Mouse (Mus musculus): ENCODE data around the gene Entpd3. TPM values are rescaled to one million over a fixed set of nuclear protein-coding genes. Genes with fewer than 3 reads are reported as not detected.

Gene Entpd3
- polyA plus RNA-seq, 1 experiment, result 0.06 TPM

GRCm38 (mm10) chr9:120541411-120541810 is 1.8 kb downstream of the Entpd3 start:
- TF ChIP-seq POLR2A (IDR thresholded peaks at IDR 0.05; ENCODE audit: control insufficient read depth, low read depth, low read length) (no peak), CTCF (IDR thresholded peaks at IDR 0.05; ENCODE audit: control insufficient read depth, insufficient read depth, insufficient replicate concordance, low read depth, low read length) (no peak)
- Histone ChIP-seq H3K27me3 (ENCODE audit: control insufficient read depth, insufficient read depth, low read length) (no peaks in the 10 kb centered on the region), H3K27ac (ENCODE audit: control insufficient read depth, insufficient read depth, low read depth, low read length) (no peak overlapping the region), H3K4me1 (ENCODE audit: control insufficient read depth, insufficient read depth, low read length) (peaks cover 6% of the 10 kb centered on the region; the same call in 1 of the 2 replicates), H3K36me3 (ENCODE audit: control insufficient read depth, insufficient read depth, low read length) (no peaks in the 10 kb centered on the region), H3K4me3 (ENCODE audit: control insufficient read depth, low read depth, low read length) (no peak overlapping the region)

DNA sequence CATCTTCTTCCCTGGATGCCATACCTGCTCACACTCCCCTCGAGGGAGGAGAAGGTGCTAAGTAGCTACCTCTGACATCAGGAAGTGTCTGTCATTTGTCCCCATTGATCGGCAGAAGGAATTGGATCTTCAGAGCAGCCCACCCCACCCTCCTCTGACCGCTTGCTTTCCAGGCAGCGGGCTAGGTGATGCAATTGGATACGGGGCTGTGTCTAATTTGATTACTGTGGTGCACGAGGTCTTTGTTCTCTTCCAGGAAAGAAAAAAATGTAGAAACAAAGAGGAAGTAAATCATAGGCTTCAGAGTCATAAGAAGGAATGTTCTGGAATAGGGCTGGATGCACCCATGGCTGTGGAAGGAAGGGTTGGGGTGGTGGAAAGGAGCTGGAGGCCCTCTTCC is 2.6 kb downstream of the Entpd3 start:
- TF ChIP-seq CTCF (IDR thresholded peaks at IDR 0.05; ENCODE audit: control insufficient read depth, insufficient read depth, insufficient replicate concordance, low read depth, low read length) (no peak), POLR2A (IDR thresholded peaks at IDR 0.05; ENCODE audit: control insufficient read depth, low read depth, low read length) (no peak)
- peaks cover 6% of the 10 kb centered on the region; the same call in 1 of the 2 replicates for H3K4me1 ChIP-seq (ENCODE audit: control insufficient read depth, insufficient read depth, low read length)
- H3K36me3 ChIP-seq (ENCODE audit: control insufficient read depth, insufficient read depth, low read length), result no peaks in the 10 kb centered on the region
- H3K4me3 ChIP-seq (ENCODE audit: control insufficient read depth, low read depth, low read length), result no peak overlapping the region
- no peaks in the 10 kb centered on the region for H3K27me3 ChIP-seq (ENCODE audit: control insufficient read depth, insufficient read depth, low read length)
- H3K27ac ChIP-seq (ENCODE audit: control insufficient read depth, insufficient read depth, low read depth, low read length), result no peak overlapping the region

- TF ChIP-seq CTCF (IDR thresholded peaks at IDR 0.05; ENCODE audit: control insufficient read depth, insufficient read depth, insufficient replicate concordance, low read depth, low read length), result no peak
- no peak for TF ChIP-seq POLR2A (IDR thresholded peaks at IDR 0.05; ENCODE audit: control insufficient read depth, low read depth, low read length)
- no peak overlapping the region for H3K27ac ChIP-seq (ENCODE audit: control insufficient read depth, insufficient read depth, low read depth, low read length)
- no peak overlapping the region for H3K4me3 ChIP-seq (ENCODE audit: control insufficient read depth, low read depth, low read length)
- no peaks in the 10 kb centered on the region for H3K36me3 ChIP-seq (ENCODE audit: control insufficient read depth, insufficient read depth, low read length)
- no peaks in the 10 kb centered on the region for H3K27me3 ChIP-seq (ENCODE audit: control insufficient read depth, insufficient read depth, low read length)
- no peaks in the 10 kb centered on the region for H3K4me1 ChIP-seq (ENCODE audit: control insufficient read depth, insufficient read depth, low read length)
Measured at GRCm38 (mm10) chr9:120545994-120546393, 6.4 kb downstream of the Entpd3 start.

- Histone ChIP-seq H3K4me3 (ENCODE audit: control insufficient read depth, low read depth, low read length) (no peak overlapping the region), H3K4me1 (ENCODE audit: control insufficient read depth, insufficient read depth, low read length) (no peaks in the 10 kb centered on the region), H3K36me3 (ENCODE audit: control insufficient read depth, insufficient read depth, low read length) (no peaks in the 10 kb centered on the region), H3K27me3 (ENCODE audit: control insufficient read depth, insufficient read depth, low read length) (no peaks in the 10 kb centered on the region), H3K27ac (ENCODE audit: control insufficient read depth, insufficient read depth, low read depth, low read length) (no peak overlapping the region)
- TF ChIP-seq POLR2A (IDR thresholded peaks at IDR 0.05; ENCODE audit: control insufficient read depth, low read depth, low read length) (no peak), CTCF (IDR thresholded peaks at IDR 0.05; ENCODE audit: control insufficient read depth, insufficient read depth, insufficient replicate concordance, low read depth, low read length) (no peak)
Measured at GRCm38 (mm10) chr9:120546482-120546881, 6.9 kb downstream of the Entpd3 start.

- Histone ChIP-seq H3K4me3 (ENCODE audit: control insufficient read depth, low read depth, low read length) (no peak overlapping the region), H3K27ac (ENCODE audit: control insufficient read depth, insufficient read depth, low read depth, low read length) (no peak overlapping the region), H3K36me3 (ENCODE audit: control insufficient read depth, insufficient read depth, low read length) (no peaks in the 10 kb centered on the region), H3K4me1 (ENCODE audit: control insufficient read depth, insufficient read depth, low read length) (no peaks in the 10 kb centered on the region), H3K27me3 (ENCODE audit: control insufficient read depth, insufficient read depth, low read length) (no peaks in the 10 kb centered on the region)
- no peak for TF ChIP-seq POLR2A (IDR thresholded peaks at IDR 0.05; ENCODE audit: control insufficient read depth, low read depth, low read length)
- TF ChIP-seq CTCF (IDR thresholded peaks at IDR 0.05; ENCODE audit: control insufficient read depth, insufficient read depth, insufficient replicate concordance, low read depth, low read length), result no peak
Measured at GRCm38 (mm10) chr9:120547026-120547668, 7.5 kb downstream of the Entpd3 start.

GRCm38 (mm10) chr9:120550778-120551177 is 11.2 kb downstream of the Entpd3 start:
- Histone ChIP-seq H3K4me3 (ENCODE audit: control insufficient read depth, low read depth, low read length) (no peak overlapping the region), H3K27ac (ENCODE audit: control insufficient read depth, insufficient read depth, low read depth, low read length) (no peak overlapping the region)

GRCm38 (mm10) chr9:120563590-120563989 is 24.0 kb downstream of the Entpd3 start:
- Histone ChIP-seq H3K36me3 (ENCODE audit: control insufficient read depth, insufficient read depth, low read length) (no peaks in the 10 kb centered on the region), H3K4me3 (ENCODE audit: control insufficient read depth, low read depth, low read length) (no peak overlapping the region), H3K27ac (ENCODE audit: control insufficient read depth, insufficient read depth, low read depth, low read length) (no peak overlapping the region), H3K27me3 (ENCODE audit: control insufficient read depth, insufficient read depth, low read length) (no peaks in the 10 kb centered on the region), H3K4me1 (ENCODE audit: control insufficient read depth, insufficient read depth, low read length) (no peaks in the 10 kb centered on the region)
- TF ChIP-seq CTCF (IDR thresholded peaks at IDR 0.05; ENCODE audit: control insufficient read depth, insufficient read depth, insufficient replicate concordance, low read depth, low read length) (no peak), POLR2A (IDR thresholded peaks at IDR 0.05; ENCODE audit: control insufficient read depth, low read depth, low read length) (no peak)

More at GRCm38 (mm10) chr9:120550778-120551177, 11.2 kb downstream of the Entpd3 start:
- TF ChIP-seq CTCF (IDR thresholded peaks at IDR 0.05; ENCODE audit: control insufficient read depth, insufficient read depth, insufficient replicate concordance, low read depth, low read length) (no peak), POLR2A (IDR thresholded peaks at IDR 0.05; ENCODE audit: control insufficient read depth, low read depth, low read length) (no peak)
- Histone ChIP-seq H3K4me1 (ENCODE audit: control insufficient read depth, insufficient read depth, low read length) (no peaks in the 10 kb centered on the region), H3K27me3 (ENCODE audit: control insufficient read depth, insufficient read depth, low read length) (no peaks in the 10 kb centered on the region), H3K36me3 (ENCODE audit: control insufficient read depth, insufficient read depth, low read length) (no peaks in the 10 kb centered on the region)
